Comparison of ENCODE assay signal across 8 mouse cellular contexts in genomic region chr7:45481374-45481927, GRCm38 (mm10). TPM values are rescaled to one million over a fixed set of nuclear protein-coding genes. Genes with fewer than 3 reads are reported as not detected.
A peak's percentile ranks its signal among the peaks of the same experiment; 100 is the strongest.
DNase-seq lines count a peak whose midpoint lies in the region; ATAC-seq and TF ChIP-seq lines count a peak whose summit lies in the region.

TSS of gene Tulp2 (plus strand) at chr7:45481877.

- no peak within 1 kb of the TSS for H3K27ac ChIP-seq in heart, embryonic 15.5 days
- H3K27ac ChIP-seq in kidney, postnatal 0 days = no peak within 1 kb of the TSS
- no peak within 1 kb of the TSS for H3K27ac ChIP-seq in liver, postnatal 0 days (ENCODE audit: low read depth)
- H3K27ac ChIP-seq in neural tube, embryonic 11.5 days (ENCODE audit: low read depth, low read length) = no peak within 1 kb of the TSS

- intact Hi-C loops in heart, postnatal 25 days (cut with DNase I) = no loop called here

- H3K27me3 ChIP-seq in heart, embryonic 15.5 days = no peaks in the 10 kb centered on the region
- no peaks in the 10 kb centered on the region for H3K27me3 ChIP-seq in kidney, postnatal 0 days (ENCODE audit: insufficient read depth, low read length)
- H3K27me3 ChIP-seq in liver, postnatal 0 days (ENCODE audit: insufficient read depth, low read length) = no peaks in the 10 kb centered on the region
- no peaks in the 10 kb centered on the region for H3K27me3 ChIP-seq in neural tube, embryonic 11.5 days (ENCODE audit: control insufficient read depth, insufficient read depth, low read length)

- no peak within 1 kb of the TSS for H3K4me3 ChIP-seq in heart, embryonic 15.5 days
- no peak within 1 kb of the TSS for H3K4me3 ChIP-seq in kidney, postnatal 0 days (replicated peaks; ENCODE audit: low read depth, low read length)
- no peak within 1 kb of the TSS for H3K4me3 ChIP-seq in liver, postnatal 0 days (ENCODE audit: low read depth, low read length)
- no peak within 1 kb of the TSS for H3K4me3 ChIP-seq in neural tube, embryonic 11.5 days (ENCODE audit: low read depth, low read length)

- peak; percentile 74 for ATAC-seq in heart, embryonic 15.5 days (replicated peaks; ENCODE audit: insufficient number of reproducible peaks, insufficient read depth, low FRiP score, low read depth)
- ATAC-seq in kidney, postnatal 0 days (replicated peaks; ENCODE audit: low FRiP score, low read depth) = peak; percentile 69
- peak; percentile 86 for ATAC-seq in liver, postnatal 0 days
- peak; percentile 71 for ATAC-seq in neural tube, embryonic 11.5 days (ENCODE audit: insufficient read depth, low FRiP score, low TSS enrichment)

- peak; percentile 69 to 80 for DNase-seq in heart, adult 18-20 months
- DNase-seq in heart, postnatal 25 days (ENCODE audit: low spot score) = no peak
- DNase-seq in cerebellum, postnatal 25 days = peak; percentile 61 to 81
- DNase-seq in kidney, postnatal 0 days (ENCODE audit: low spot score) = peak; percentile 81
- DNase-seq in liver, postnatal 0 days = peak; percentile 77
- peak; percentile 53 for DNase-seq in neural tube, embryonic 11.5 days (ENCODE audit: low spot score)
- DNase-seq in thymus, postnatal 0 days (ENCODE audit: low spot score) = peak; percentile 74

- TF ChIP-seq EP300 in liver, postnatal 0 days (IDR thresholded peaks at IDR 0.05; ENCODE audit: low read depth) = no peak

- H3K9me3 ChIP-seq in heart, embryonic 15.5 days (replicated peaks) = no peaks in the 10 kb centered on the region
- no peaks in the 10 kb centered on the region for H3K9me3 ChIP-seq in kidney, postnatal 0 days (replicated peaks; ENCODE audit: low read length)
- H3K9me3 ChIP-seq in liver, postnatal 0 days (ENCODE audit: low read length) = no peaks in the 10 kb centered on the region
- no peaks in the 10 kb centered on the region for H3K9me3 ChIP-seq in neural tube, embryonic 11.5 days (ENCODE audit: control insufficient read depth, low read length)

- H3K36me3 ChIP-seq in heart, embryonic 15.5 days = no peaks in the 10 kb centered on the region
- H3K36me3 ChIP-seq in kidney, postnatal 0 days (ENCODE audit: insufficient read depth, low read length) = no peaks in the 10 kb centered on the region
- H3K36me3 ChIP-seq in liver, postnatal 0 days (replicated peaks; ENCODE audit: insufficient read depth, low read length) = peaks cover under 1% of the 10 kb centered on the region; the same call in 1 of the 2 replicates
- H3K36me3 ChIP-seq in neural tube, embryonic 11.5 days (ENCODE audit: control insufficient read depth, insufficient read depth, low read length) = no peaks in the 10 kb centered on the region

- 47% methylated on average over 15 of the region's 15 CpGs for WGBS in heart, embryonic 15.5 days
- WGBS in kidney, postnatal 0 days = 52% methylated on average over 15 of the region's 15 CpGs
- whole genome bisulfite sequencing in liver, postnatal 0 days (ENCODE audit: insufficient replicate concordance) = 49% methylated on average over 14 of the region's 15 CpGs
- 53% methylated on average over 15 of the region's 15 CpGs for WGBS in neural tube, embryonic 11.5 days

- H3K4me2 ChIP-seq in heart, embryonic 15.5 days = no peak within 1 kb of the TSS
- H3K4me2 ChIP-seq in kidney, postnatal 0 days (ENCODE audit: low read length) = no peak within 1 kb of the TSS
- H3K4me2 ChIP-seq in liver, postnatal 0 days (ENCODE audit: low read depth, low read length) = no peak within 1 kb of the TSS
- H3K4me2 ChIP-seq in neural tube, embryonic 11.5 days (ENCODE audit: low read depth) = no peak within 1 kb of the TSS

- TF ChIP-seq CTCF in kidney, postnatal 0 days (IDR thresholded peaks at IDR 0.05; ENCODE audit: low read depth) = no peak
- TF ChIP-seq CTCF in liver, postnatal 0 days (IDR thresholded peaks at IDR 0.05; ENCODE audit: low read depth) = no peak

- H3K4me1 ChIP-seq in heart, embryonic 15.5 days (replicated peaks) = no peaks in the 10 kb centered on the region
- no peaks in the 10 kb centered on the region for H3K4me1 ChIP-seq in kidney, postnatal 0 days (replicated peaks; ENCODE audit: insufficient read depth, low read length)
- H3K4me1 ChIP-seq in liver, postnatal 0 days (ENCODE audit: insufficient read depth) = peaks cover 7% of the 10 kb centered on the region; the same call in 1 of the 2 replicates
- H3K4me1 ChIP-seq in neural tube, embryonic 11.5 days (ENCODE audit: control insufficient read depth, insufficient read depth, low read length) = no peaks in the 10 kb centered on the region

- no peak within 1 kb of the TSS for H3K9ac ChIP-seq in heart, embryonic 15.5 days
- H3K9ac ChIP-seq in kidney, postnatal 0 days (ENCODE audit: low read depth, low read length) = no peak within 1 kb of the TSS
- H3K9ac ChIP-seq in liver, postnatal 0 days (replicated peaks) = no peak within 1 kb of the TSS
- H3K9ac ChIP-seq in neural tube, embryonic 11.5 days (ENCODE audit: low read length) = no peak within 1 kb of the TSS

RNA-seq across cellular contexts. Expression of gene Tulp2, which starts in this region (rescaled TPM):
- total RNA-seq in heart, adult 18-20 months (2021) = not detected
- not detected for total RNA-seq in heart, postnatal 25 days (2021)
- 0.28 and 1.3 TPM in 2 replicates for polyA plus RNA-seq in heart, embryonic 15.5 days (2015; fragmentation: Nextera tagmentation; extraction: Ambion mirVana)
- polyA plus RNA-seq in kidney, postnatal 0 days (2015; fragmentation: Nextera tagmentation; extraction: Ambion mirVana) = 0.93 and 1.1 TPM in 2 replicates
- 0.22 and 0.30 TPM in 2 replicates for polyA plus RNA-seq in liver, postnatal 0 days (2015; fragmentation: Nextera tagmentation; extraction: Ambion mirVana)
- 0.26 and 0.57 TPM in 2 replicates for polyA plus RNA-seq in neural tube, embryonic 11.5 days (2014; fragmentation: Nextera tagmentation; extraction: Ambion mirVana)
- 2.6 and 2.8 TPM in 2 replicates for polyA plus RNA-seq in thymus, postnatal 0 days (2015; fragmentation: Nextera tagmentation; extraction: Ambion mirVana)

Comparison
In these comparisons a context has a peak if more than half of its experiments do, and no peak if none do; other contexts are left out.
1. Peak in DNase-seq in heart, adult 18-20 months; RNA of the gene not detected or under 1 TPM.
2. Peak in DNase-seq and ATAC-seq in liver, postnatal 0 days; RNA of the gene not detected or under 1 TPM.
3. Peak in DNase-seq and ATAC-seq in neural tube, embryonic 11.5 days; RNA of the gene not detected or under 1 TPM.